Mouse (Mus musculus): Measurements from ENCODE around the gene Gm45753. TPM values are rescaled to one million over a fixed set of nuclear protein-coding genes. Genes with fewer than 3 reads are reported as not detected.
"Not testable (repeated sequence)": the region's sequence is repeated elsewhere in the genome, so short reads cannot be mapped to it uniquely, and the experiment has no call there.

The Gm45753 gene
- total RNA-seq (2021): not detected

- DNase-seq: no peak
Observed at GRCm38 (mm10) chr8:45308366-45308765, at the start of gene Gm45753. TSS of gene Gm45753 (minus strand) at chr8:45308466.

GRCm38 (mm10) chr8:45355809-45356208 lies 47.5 kb upstream of the Gm45753 start:
- no peak for DNase-seq

- DNase-seq: peak; percentile 28 to 47
Observed at GRCm38 (mm10) chr8:45345031-45345430, 36.8 kb upstream of the Gm45753 start.

- no peak for DNase-seq
Observed at GRCm38 (mm10) chr8:45344298-45344697, 36.0 kb upstream of the Gm45753 start.

GRCm38 (mm10) chr8:45341630-45342628 lies 33.7 kb upstream of the Gm45753 start:
- DNase-seq: no peak

- DNase-seq: peak in 1 of 2 experiments; percentile 1
Observed at GRCm38 (mm10) chr8:45333493-45333892, 25.2 kb upstream of the Gm45753 start.

- peak; percentile 39 to 54 for DNase-seq
Observed at GRCm38 (mm10) chr8:45332685-45333409, 24.6 kb upstream of the Gm45753 start, which contains the start of gene Cyp4v3. TSS of gene Cyp4v3 (minus strand) at chr8:45333216.

GRCm38 (mm10) chr8:45330856-45331255 lies 22.6 kb upstream of the Gm45753 start:
- DNase-seq: no peak

- no peak for DNase-seq
Observed at GRCm38 (mm10) chr8:45329206-45329980, 21.1 kb upstream of the Gm45753 start.

GRCm38 (mm10) chr8:45327076-45327475 lies 18.8 kb upstream of the Gm45753 start:
- not testable (repeated sequence) for DNase-seq

GRCm38 (mm10) chr8:45324151-45324550 lies 15.9 kb upstream of the Gm45753 start:
- no peak for DNase-seq

- no peak for DNase-seq
Observed at GRCm38 (mm10) chr8:45321365-45321764, 13.1 kb upstream of the Gm45753 start.

- no peak for DNase-seq
Observed at GRCm38 (mm10) chr8:45320930-45321329, 12.7 kb upstream of the Gm45753 start.

GRCm38 (mm10) chr8:45310967-45311366 lies 2.7 kb upstream of the Gm45753 start:
- DNase-seq: no peak

- no peak for DNase-seq
Observed at GRCm38 (mm10) chr8:45305479-45305878, 2.8 kb downstream of the Gm45753 start.

GRCm38 (mm10) chr8:45304354-45304753 lies 3.9 kb downstream of the Gm45753 start:
- DNase-seq: no peak

- peak in 1 of 2 experiments; percentile 7 for DNase-seq
Observed at GRCm38 (mm10) chr8:45302390-45302789, 5.9 kb downstream of the Gm45753 start.

GRCm38 (mm10) chr8:45295276-45295675 lies 13.0 kb downstream of the Gm45753 start:
- no peak for DNase-seq

GRCm38 (mm10) chr8:45294687-45295086 lies 13.6 kb downstream of the Gm45753 start, which contains the start of gene Klkb1:
TSS of gene Klkb1 (minus strand) at chr8:45294859.
- DNase-seq: no peak

- DNase-seq: peak; percentile 59 to 64
Observed at GRCm38 (mm10) chr8:45291790-45292189, 16.5 kb downstream of the Gm45753 start.

- no peak for DNase-seq
Observed at GRCm38 (mm10) chr8:45281630-45282029, 26.6 kb downstream of the Gm45753 start.

- no peak for DNase-seq
Observed at GRCm38 (mm10) chr8:45277453-45277852, 30.8 kb downstream of the Gm45753 start.
